Mouse (Mus musculus): ENCODE measurements at regions not wholly inside any gene's neighbourhood (a gene's known extent, or its start where the extent isn't known, plus 50 kb on each side); places are given as distances from the start of the nearest gene placed in this dataset.

- no peak for DNase-seq
Observed at GRCm38 (mm10) chrX:11387200-11387940, 59.7 kb downstream of the H2al1j start.

- DNase-seq = no peak
Observed at GRCm38 (mm10) chrX:11388860-11389259, 61.2 kb downstream of the H2al1j start.

- DNase-seq = no peak
Observed at GRCm38 (mm10) chrX:11400406-11400805, 72.8 kb downstream of the H2al1j start.

GRCm38 (mm10) chrX:11404369-11404768, 76.7 kb downstream of the H2al1j start:
- no peak for DNase-seq

GRCm38 (mm10) chrX:11412316-11412826, 84.7 kb downstream of the H2al1j start:
- no peak for DNase-seq

GRCm38 (mm10) chrX:11415662-11416061, 88.0 kb downstream of the H2al1j start:
- no peak for DNase-seq

- no peak for DNase-seq
Observed at GRCm38 (mm10) chrX:11416510-11416909, 88.9 kb downstream of the H2al1j start.

GRCm38 (mm10) chrX:11417861-11418260, 90.2 kb downstream of the H2al1j start:
- DNase-seq = no peak

GRCm38 (mm10) chrX:11418261-11418660, 90.6 kb downstream of the H2al1j start:
- DNase-seq = no peak

- DNase-seq = no peak
Observed at GRCm38 (mm10) chrX:11419162-11419631, 91.6 kb downstream of the H2al1j start.

GRCm38 (mm10) chrX:11432403-11433004, 104.9 kb downstream of the H2al1j start:
- DNase-seq = no peak

GRCm38 (mm10) chrX:11435338-11435737, 107.7 kb downstream of the H2al1j start:
- no peak for DNase-seq

GRCm38 (mm10) chrX:11437151-11437944, 109.7 kb downstream of the H2al1j start:
- DNase-seq = no peak

GRCm38 (mm10) chrX:11443543-11443942, 115.9 kb downstream of the H2al1j start:
- DNase-seq = no peak

GRCm38 (mm10) chrX:11444261-11444725, 116.7 kb downstream of the H2al1j start:
- no peak for DNase-seq

- no peak for DNase-seq
Observed at GRCm38 (mm10) chrX:11448711-11449110, 121.1 kb downstream of the H2al1j start.

GRCm38 (mm10) chrX:11458521-11458920, 130.9 kb downstream of the H2al1j start:
- DNase-seq = no peak

- DNase-seq = no peak
Observed at GRCm38 (mm10) chrX:11463955-11464511, 136.4 kb downstream of the H2al1j start.

GRCm38 (mm10) chrX:11466191-11466590, 138.6 kb downstream of the H2al1j start:
- no peak for DNase-seq

GRCm38 (mm10) chrX:11479696-11480339, 152.2 kb downstream of the H2al1j start:
- no peak for DNase-seq

- no peak for DNase-seq
Observed at GRCm38 (mm10) chrX:11482141-11482540, 154.5 kb downstream of the H2al1j start.

GRCm38 (mm10) chrX:11486588-11486987, 159.0 kb downstream of the H2al1j start:
- DNase-seq = no peak
